22 mouse cellular contexts compared by ENCODE assay signal in genomic region chr9:62276899-62277298, GRCm38 (mm10). TPM values are rescaled to one million over a fixed set of nuclear protein-coding genes. Genes with fewer than 3 reads are reported as not detected.
"Had no signal": no experiment of that assay in that cellular context is flagged by ENCODE, and none has a peak within 500 bp of the region (broad histone marks: within the 10 kb centered on the region; RNA-seq: fewer than 3 reads in every experiment).

No protein-coding gene starts in this region.

- H3K9ac ChIP-seq: intestine, embryonic 15.5 days; liver, embryonic 15.5 days; midbrain, embryonic 13.5 days; neural tube, embryonic 12.5 days had no signal

- H3K36me3 ChIP-seq: intestine, embryonic 15.5 days; limb, embryonic 10.5 days; liver, embryonic 15.5 days; midbrain, embryonic 13.5 days; neural tube, embryonic 12.5 days had no signal

- H3K27ac ChIP-seq: intestine, embryonic 15.5 days; limb, embryonic 10.5 days; liver, embryonic 15.5 days; midbrain, embryonic 13.5 days; neural tube, embryonic 12.5 days had no signal

- H3K27me3 ChIP-seq: intestine, embryonic 15.5 days; liver, embryonic 15.5 days; midbrain, embryonic 13.5 days; neural tube, embryonic 12.5 days had no signal

- H3K4me2 ChIP-seq: intestine, embryonic 15.5 days; liver, embryonic 11.5 days; liver, embryonic 15.5 days; midbrain, embryonic 13.5 days; neural tube, embryonic 12.5 days had no signal

- H3K4me1 ChIP-seq: intestine, embryonic 15.5 days; limb, embryonic 10.5 days; liver, embryonic 15.5 days; midbrain, embryonic 13.5 days; neural tube, embryonic 12.5 days had no signal

- DNase-seq: kidney, adult 18-20 months; kidney, postnatal 10 days; kidney, postnatal 4 days; lung, adult 2 months; lung, postnatal 36 days; retina, postnatal 1 day; spleen, adult 18-20 months; thymus, adult 2 months; thymus, postnatal 36 days had no signal

- H3K9me3 ChIP-seq: intestine, embryonic 15.5 days; limb, embryonic 10.5 days; liver, embryonic 15.5 days; midbrain, embryonic 13.5 days; neural tube, embryonic 12.5 days had no signal

- ATAC-seq: intestine, embryonic 15.5 days; lung, postnatal 0 days; midbrain, embryonic 13.5 days had no signal

- H3K4me3 ChIP-seq: intestine, embryonic 15.5 days; limb, embryonic 10.5 days; liver, embryonic 15.5 days; midbrain, embryonic 13.5 days; neural tube, embryonic 12.5 days had no signal

RNA-seq across cellular contexts. Expression of gene Spesp1, which starts 5.1 kb away (rescaled TPM):
- total RNA-seq: megakaryocyte progenitor cell, adult 5-6 weeks; monocyte, adult 5-6 weeks; neutrophil, adult 5-6 weeks had no signal
- polyA plus RNA-seq: intestine, embryonic 15.5 days; kidney, embryonic 14.5 days; limb, embryonic 10.5 days; limb, embryonic 14.5 days; liver, embryonic 11.5 days; liver, embryonic 15.5 days; lung, adult 2 months; lung, postnatal 0 days; neural tube, embryonic 12.5 days; stomach, embryonic 14.5 days had no signal
